Mouse (Mus musculus) liver, adult 2 months (tissue): Measurements from ENCODE around the gene Rarg.

ENCODE experiments used
- CTCF ChIP-seq: fragments of 200-500 bp; IDR thresholded peaks from 2 replicates; pipeline ENCODE4 v1.5.1; 2011; ENCODE audit warnings: low read depth, low read length, control low read depth
- POLR2A ChIP-seq: fragments of 200-500 bp; IDR thresholded peaks from 2 replicates; pipeline ENCODE4 v1.6.1; 2011; ENCODE audit warnings: low read length, control low read depth; ENCODE audit not compliant: insufficient read depth; ENCODE audit errors: extremely low read depth

GRCm38 (mm10) chr15:102283648-102284047 is 26.3 kb upstream of the Rarg start:
- TF ChIP-seq POLR2A, result no peak
- no peak for TF ChIP-seq CTCF
